Mouse (Mus musculus) megakaryocyte, embryonic 14.5 days (primary cell): ENCODE measurements at regions not wholly inside any gene's neighbourhood (a gene's known extent, or its start where the extent isn't known, plus 50 kb on each side); places are given as distances from the start of the nearest gene placed in this dataset.

Source experiments
- FLI1 ChIP-seq: IDR thresholded peaks from 2 replicates; pipeline ENCODE4 v1.6.1; 2012; ENCODE audit warnings: low read length, inconsistent platforms, mixed read lengths
- GATA1 ChIP-seq: IDR thresholded peaks from 3 replicates; pipeline ENCODE4 v1.6.1; 2012; ENCODE audit warnings: mixed read lengths, low read length, inconsistent platforms, borderline replicate concordance

GRCm38 (mm10) chr16:95833455-95833854 is 131.6 kb downstream of the Ets2 start:
- no peak for TF ChIP-seq GATA1
- no peak for TF ChIP-seq FLI1
